Mouse (Mus musculus) G1E (cell line): ENCODE results near the gene Heatr6. TPM values are rescaled to one million over a fixed set of nuclear protein-coding genes. Genes with fewer than 3 reads are reported as not detected.

Experiments
- ATAC-seq: 2 replicates; pipeline ENCODE4 v1.8.0; 2016; ENCODE audit warnings: mild to moderate bottlenecking; ENCODE audit not compliant: insufficient number of reproducible peaks, poor library complexity, low FRiP score, severe bottlenecking; ENCODE audit errors: extremely low read depth
- DNase-seq: peaks from one replicate; pipeline ENCODE4 v3.0.0; 2012; ENCODE audit warnings: low spot score
- H3K27me3 ChIP-seq: 2 replicates; pipeline ENCODE4 v1.6.1; 2012; ENCODE audit warnings: mild to moderate bottlenecking, low read length, inconsistent platforms; ENCODE audit not compliant: insufficient read depth
- H3K36me3 ChIP-seq: replicated peaks from 2 replicates; pipeline ENCODE3; 2012; ENCODE audit warnings: mild to moderate bottlenecking, inconsistent platforms
- H3K4me1 ChIP-seq: 2 replicates; pipeline ENCODE4 v1.6.1; 2012; ENCODE audit warnings: low read depth, low read length, inconsistent platforms, mixed read lengths; ENCODE audit not compliant: insufficient read depth
- H3K4me3 ChIP-seq: 2 replicates; pipeline ENCODE4 v1.5.1; 2012; ENCODE audit warnings: low read depth, mild to moderate bottlenecking, inconsistent platforms, low read length, moderate library complexity, mixed read lengths
- H3K9me3 ChIP-seq: replicated peaks from 2 replicates; pipeline ENCODE4 v1.6.1; 2012; ENCODE audit warnings: inconsistent platforms
- CTCF ChIP-seq: IDR thresholded peaks from 2 replicates; pipeline ENCODE4 v1.5.1; 2012; ENCODE audit warnings: low read depth, low read length, inconsistent platforms, mixed read lengths
- GATA1 ChIP-seq: IDR thresholded peaks from 2 replicates; pipeline ENCODE4 v1.6.1; 2012; ENCODE audit warnings: borderline replicate concordance, low read length, inconsistent platforms, mixed read lengths
- GATA2 ChIP-seq: IDR thresholded peaks from 2 replicates; pipeline ENCODE4 v1.6.1; 2012; ENCODE audit warnings: low read depth, low read length, inconsistent platforms, borderline replicate concordance
- POLR2AphosphoS5 ChIP-seq: IDR thresholded peaks from 2 replicates; pipeline ENCODE4 v1.6.1; 2012; ENCODE audit warnings: low read depth, low read length, inconsistent platforms; ENCODE audit not compliant: insufficient replicate concordance
- TAL1 ChIP-seq: conservative IDR thresholded peaks from 2 replicates; pipeline ENCODE4 v1.6.1; 2012; ENCODE audit warnings: low read depth, low read length, inconsistent platforms, mixed read lengths
- polyA plus RNA-seq: library from polyadenylated mRNA; stranded (reverse); fragments of >175 nt; gene quantifications from 2 replicates; pipeline ENCODE4 v1.2.3, GENCODE M21; 2012
- total RNA-seq, 2 experiments: library from RNA; stranded (forward) in 1 of 2; stranded (reverse) in 1 of 2; fragments of 200-1000 nt in 1 of 2; fragments of >200 nt in 1 of 2; fragmentation: Nextera tagmentation in 1 of 2; gene quantifications; 2 replicates each; pipeline ENCODE4 v1.2.3; 2014 to 2017

Gene Heatr6
- total and polyA plus RNA-seq, 3 experiments, result 7.6 to 36.7 (median 14.9) TPM

DNA sequence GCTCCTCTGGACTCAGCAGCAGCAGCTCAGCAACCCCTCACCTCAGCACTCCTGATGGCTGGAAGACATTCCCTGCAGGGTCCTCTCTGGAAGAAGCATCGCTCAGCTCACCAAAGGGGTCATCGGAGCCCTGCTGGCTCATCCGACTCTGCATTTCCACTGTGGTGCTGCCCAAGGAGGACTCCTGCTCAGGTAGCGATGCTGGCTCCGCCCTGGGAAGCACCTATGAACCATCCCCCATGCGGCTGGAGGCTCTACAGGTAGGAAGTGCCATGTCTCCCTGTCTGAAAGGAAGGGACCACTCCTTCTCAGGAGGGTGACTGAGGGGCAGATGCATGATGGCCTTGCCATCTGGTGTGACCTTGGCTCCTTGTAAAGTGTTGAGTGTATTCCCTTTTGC is 18.8 kb downstream of the Heatr6 start:
- no peak for TF ChIP-seq GATA1
- no peak for TF ChIP-seq POLR2AphosphoS5
- TF ChIP-seq GATA2, result no peak
- no peak for TF ChIP-seq CTCF
- TF ChIP-seq TAL1, result no peak
- H3K36me3 ChIP-seq, result peaks cover 98% of the 10 kb centered on the region
- DNase-seq, result no peak
- no peaks in the 10 kb centered on the region for H3K27me3 ChIP-seq
- peaks cover 10% of the 10 kb centered on the region for H3K4me1 ChIP-seq
- H3K9me3 ChIP-seq, result no peaks in the 10 kb centered on the region
- no peak overlapping the region for H3K4me3 ChIP-seq
- no peak for ATAC-seq

DNA sequence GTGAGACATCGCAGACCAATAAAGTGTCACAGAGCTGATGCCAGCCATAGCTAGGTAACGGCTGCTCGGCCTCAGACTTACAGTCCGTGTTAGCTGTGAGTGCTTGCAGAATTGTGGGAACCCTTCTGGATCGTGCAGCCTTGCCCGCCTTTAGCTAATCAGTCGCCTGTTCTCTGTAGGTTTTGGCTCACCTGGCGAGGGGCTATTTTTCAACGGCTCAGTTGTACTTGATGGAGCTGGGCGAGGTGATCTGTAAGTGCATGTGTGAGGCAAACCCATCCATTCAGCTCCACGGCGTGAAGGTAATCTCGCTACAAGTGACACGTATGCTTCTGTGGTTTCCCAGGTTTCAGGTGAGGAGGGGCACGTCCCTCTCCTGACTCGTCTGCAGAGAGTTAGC is 20.2 kb downstream of the Heatr6 start:
- Histone ChIP-seq H3K4me3 (no peak overlapping the region), H3K4me1 (peaks cover 10% of the 10 kb centered on the region), H3K9me3 (no peaks in the 10 kb centered on the region), H3K36me3 (peaks cover 92% of the 10 kb centered on the region), H3K27me3 (no peaks in the 10 kb centered on the region)
- TF ChIP-seq POLR2AphosphoS5, result no peak
- TF ChIP-seq TAL1, result no peak
- TF ChIP-seq CTCF, result no peak
- TF ChIP-seq GATA2, result no peak
- no peak for TF ChIP-seq GATA1
- no peak for ATAC-seq
- DNase-seq, result no peak

DNA sequence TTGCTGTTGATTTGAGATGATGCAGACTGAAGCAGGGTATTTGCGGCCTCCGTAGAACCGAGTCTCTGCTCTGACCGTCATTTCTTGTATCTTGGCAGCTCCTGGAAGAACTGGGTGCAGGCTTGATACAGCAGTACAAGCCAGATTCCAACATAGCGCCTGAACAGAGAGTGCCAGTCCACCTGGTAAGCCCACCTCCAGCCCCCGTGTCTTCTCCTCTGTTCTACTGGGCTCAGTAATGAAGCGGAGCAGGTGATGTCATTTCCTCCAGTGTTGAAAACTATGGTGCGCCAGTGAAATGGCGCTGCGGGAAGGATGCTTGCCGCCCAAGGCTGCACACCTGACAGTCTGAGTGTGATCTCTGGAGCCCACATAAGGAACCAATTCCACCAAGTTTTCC is 20.8 kb downstream of the Heatr6 start:
- H3K9me3 ChIP-seq, result no peaks in the 10 kb centered on the region

GRCm38 (mm10) chr11:83776798-83777197 is 23.3 kb downstream of the Heatr6 start:
- Histone ChIP-seq H3K4me3 (no peak overlapping the region), H3K4me1 (peaks cover 10% of the 10 kb centered on the region), H3K36me3 (peaks cover 93% of the 10 kb centered on the region), H3K9me3 (peaks cover 7% of the 10 kb centered on the region), H3K27me3 (no peaks in the 10 kb centered on the region)
- TF ChIP-seq GATA2, result no peak
- DNase-seq, result no peak
- no peak for ATAC-seq

More for the DNA sequence above, 20.8 kb downstream of the Heatr6 start:
- Histone ChIP-seq H3K4me1 (peaks cover 10% of the 10 kb centered on the region), H3K4me3 (no peak overlapping the region), H3K36me3 (peaks cover 92% of the 10 kb centered on the region), H3K27me3 (no peaks in the 10 kb centered on the region)
- DNase-seq (no peak), ATAC-seq (no peak)
- no peak for TF ChIP-seq TAL1
- TF ChIP-seq CTCF, result no peak
- no peak for TF ChIP-seq POLR2AphosphoS5
- TF ChIP-seq GATA2, result no peak
- no peak for TF ChIP-seq GATA1

DNA sequence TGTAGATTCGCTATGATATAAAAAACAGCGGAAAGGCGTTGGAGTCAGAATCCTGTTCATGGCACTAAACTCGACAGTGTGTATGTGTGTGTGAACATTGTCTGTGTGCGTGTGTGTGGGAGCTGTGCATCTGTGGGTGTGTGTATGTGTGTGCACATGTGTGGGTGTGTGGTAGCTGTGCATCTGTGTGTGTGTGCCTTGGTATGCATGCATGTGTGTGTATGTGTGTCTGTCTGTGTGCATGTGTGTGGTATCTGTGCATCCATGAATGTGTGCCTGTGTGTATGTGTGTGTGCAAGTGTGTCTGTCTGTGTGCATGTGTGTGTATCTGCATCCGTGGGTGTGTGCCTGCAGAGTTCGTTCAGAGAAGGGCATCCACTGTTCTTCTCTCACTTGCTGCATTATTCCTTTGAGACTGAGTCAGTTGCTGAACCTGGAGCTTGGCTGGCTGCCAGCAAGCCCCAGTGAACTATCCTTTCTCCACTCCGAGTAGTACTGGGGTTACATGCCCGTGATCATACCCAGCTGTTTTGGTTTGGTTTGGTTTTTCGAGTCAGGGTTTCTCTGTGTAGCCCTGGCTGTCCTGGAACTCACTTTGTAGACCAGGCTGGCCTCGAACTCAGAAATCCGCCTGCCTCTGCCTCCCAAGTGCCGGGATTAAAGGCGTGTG is 30.6 kb downstream of the Heatr6 start:
- DNase-seq, result no peak
- no peak for ATAC-seq
- Histone ChIP-seq H3K27me3 (no peaks in the 10 kb centered on the region), H3K4me1 (peaks cover 7% of the 10 kb centered on the region), H3K9me3 (peaks cover 7% of the 10 kb centered on the region), H3K36me3 (peaks cover 71% of the 10 kb centered on the region), H3K4me3 (no peak overlapping the region)
- no peak for TF ChIP-seq CTCF
- peak; percentile 86; the same call in 1 of the 2 replicates for TF ChIP-seq POLR2AphosphoS5

DNA sequence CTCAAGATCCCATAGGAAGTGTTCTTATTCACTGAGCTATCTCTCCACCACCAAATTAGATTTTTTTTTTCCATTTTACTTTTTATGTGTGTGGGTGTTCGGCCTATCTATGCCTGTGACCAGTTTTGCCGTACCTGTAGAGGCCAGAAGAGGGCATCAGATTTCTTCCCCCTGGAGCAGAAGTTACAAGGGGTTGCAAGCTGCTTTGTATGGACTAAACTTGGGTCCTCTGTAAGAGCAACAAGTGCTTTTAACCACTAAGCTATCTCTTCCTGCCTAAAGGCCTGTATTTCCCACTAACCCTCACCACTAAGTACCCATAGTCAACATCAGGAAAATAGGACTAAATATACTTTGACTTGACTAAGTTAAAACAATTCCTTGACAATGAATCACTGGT is 31.2 kb downstream of the Heatr6 start:
- ATAC-seq (no peak), DNase-seq (no peak)
- peaks cover 7% of the 10 kb centered on the region for H3K9me3 ChIP-seq
- H3K4me3 ChIP-seq, result no peak overlapping the region
- H3K36me3 ChIP-seq, result peaks cover 65% of the 10 kb centered on the region
- H3K27me3 ChIP-seq, result no peaks in the 10 kb centered on the region
- TF ChIP-seq GATA2 (no peak), TAL1 (no peak), GATA1 (no peak), CTCF (no peak), POLR2AphosphoS5 (no peak)
- H3K4me1 ChIP-seq, result peaks cover 7% of the 10 kb centered on the region

- ATAC-seq, result no peak
- H3K4me1 ChIP-seq, result peaks cover 7% of the 10 kb centered on the region
- H3K36me3 ChIP-seq, result peaks cover 58% of the 10 kb centered on the region
- DNase-seq, result peak; percentile 20
- H3K27me3 ChIP-seq, result no peaks in the 10 kb centered on the region
- peaks cover 5% of the 10 kb centered on the region for H3K9me3 ChIP-seq
- H3K4me3 ChIP-seq, result no peak overlapping the region
- TF ChIP-seq TAL1, result no peak
- TF ChIP-seq POLR2AphosphoS5, result no peak
- TF ChIP-seq GATA1, result no peak
- TF ChIP-seq CTCF, result peak; percentile 49
Observed at GRCm38 (mm10) chr11:83785366-83785765, 31.9 kb downstream of the Heatr6 start.
